Mouse (Mus musculus) thymus, adult 2 months (tissue): Measurements from ENCODE around the gene Gar1. TPM values are rescaled to one million over a fixed set of nuclear protein-coding genes. Genes with fewer than 3 reads are reported as not detected.

Source experiments
- DNase-seq: peaks from one replicate; pipeline ENCODE4 v3.0.0; 2021
- H3K27ac ChIP-seq: fragments of 200-500 bp; 2 replicates; pipeline ENCODE4 v1.5.1; 2012; ENCODE audit warnings: low read length, control low read depth; ENCODE audit not compliant: control insufficient read depth, insufficient read depth
- H3K27me3 ChIP-seq: fragments of 200-500 bp; 2 replicates; pipeline ENCODE4 v1.6.1; 2012; ENCODE audit warnings: mild to moderate bottlenecking, low read length, moderate library complexity, mixed read lengths; ENCODE audit not compliant: control insufficient read depth, insufficient read depth
- H3K36me3 ChIP-seq: fragments of 200-500 bp; 2 replicates; pipeline ENCODE4 v1.6.1; 2012; ENCODE audit warnings: mild to moderate bottlenecking, low read length, moderate library complexity; ENCODE audit not compliant: control insufficient read depth, insufficient read depth
- H3K4me1 ChIP-seq: fragments of 200-500 bp; replicated peaks from 2 replicates; pipeline ENCODE4 v1.6.1; 2012; ENCODE audit warnings: low read length; ENCODE audit not compliant: control insufficient read depth, insufficient read depth
- H3K4me3 ChIP-seq: fragments of 200-500 bp; 2 replicates; pipeline ENCODE4 v1.5.1; 2012; ENCODE audit warnings: mild to moderate bottlenecking, low read length, control low read depth, moderate library complexity; ENCODE audit not compliant: control insufficient read depth, insufficient read depth
- CTCF ChIP-seq: fragments of 200-500 bp; IDR thresholded peaks from 2 replicates; pipeline ENCODE4 v1.5.1; 2012; ENCODE audit warnings: mild to moderate bottlenecking, control low read depth, low read length, moderate library complexity, borderline replicate concordance; ENCODE audit not compliant: control insufficient read depth, poor library complexity, insufficient read depth; ENCODE audit errors: extremely low read depth
- POLR2A ChIP-seq: fragments of 200-500 bp; IDR thresholded peaks from 2 replicates; pipeline ENCODE4 v1.6.1; 2012; ENCODE audit warnings: mild to moderate bottlenecking, low read length, control low read depth, moderate library complexity; ENCODE audit not compliant: control insufficient read depth, poor library complexity, insufficient read depth; ENCODE audit errors: extremely low read depth
- WGBS: fragments of 180-500 bp; shearing (Covaris S2); methylation state at CpG from one replicate; pipeline ENCODE4 v1.1.7; 2018; 5-methylcytosine and 5-hydroxymethylcytosine counted together
- polyA plus RNA-seq: library from polyadenylated mRNA; depleted of rRNA; stranded (reverse); fragments of >200 nt; gene quantifications from 2 replicates; pipeline ENCODE4 v1.2.3, GENCODE M21; 2012

Gar1 gene
- polyA plus RNA-seq, 1 experiment, result 36.4 TPM

GRCm38 (mm10) chr3:129827691-129828090 is 3.5 kb downstream of the Gar1 start:
- WGBS, result 98% methylated on average over 5 of the region's 5 CpGs
- Histone ChIP-seq H3K27me3 (no peaks in the 10 kb centered on the region), H3K27ac (no peak overlapping the region), H3K4me3 (no peak overlapping the region), H3K4me1 (0 out of 2 replicates have a peak, but pooled peaks cover 2% of the 10 kb centered on the region), H3K36me3 (peaks cover 15% of the 10 kb centered on the region; the same call in 1 of the 2 replicates)
- no peak for DNase-seq
- no peak for TF ChIP-seq POLR2A

- H3K27ac ChIP-seq, result no peak overlapping the region
- WGBS, result 91% methylated on average over 10 of the region's 10 CpGs
- TF ChIP-seq POLR2A (no peak), CTCF (no peak)
- DNase-seq, result no peak
- peaks cover 15% of the 10 kb centered on the region; the same call in 1 of the 2 replicates for H3K36me3 ChIP-seq
- H3K4me1 ChIP-seq, result 0 out of 2 replicates have a peak, but pooled peaks cover 2% of the 10 kb centered on the region
- H3K4me3 ChIP-seq, result no peak overlapping the region
- H3K27me3 ChIP-seq, result no peaks in the 10 kb centered on the region
These were observed 4.5 kb downstream of the Gar1 start for GRCm38 (mm10) chr3:129826691-129827090.

- peaks cover 15% of the 10 kb centered on the region; the same call in 1 of the 2 replicates for H3K36me3 ChIP-seq
- H3K4me1 ChIP-seq, result no peaks in the 10 kb centered on the region
- no peaks in the 10 kb centered on the region for H3K27me3 ChIP-seq
- no peak for DNase-seq
- TF ChIP-seq POLR2A (no peak), CTCF (no peak)
- H3K27ac ChIP-seq, result no peak overlapping the region
- H3K4me3 ChIP-seq, result no peak overlapping the region
- 96% methylated on average over 10 of the region's 10 CpGs for WGBS
These were observed 6.3 kb downstream of the Gar1 start for GRCm38 (mm10) chr3:129824891-129825290.

GRCm38 (mm10) chr3:129824146-129824545 is 7.0 kb downstream of the Gar1 start:
- Histone ChIP-seq H3K27ac (no peak overlapping the region), H3K27me3 (no peaks in the 10 kb centered on the region), H3K36me3 (peaks cover 15% of the 10 kb centered on the region; the same call in 1 of the 2 replicates), H3K4me1 (no peaks in the 10 kb centered on the region), H3K4me3 (no peak overlapping the region)
- 96% methylated on average over 4 of the region's 4 CpGs for WGBS
- no peak for DNase-seq
- TF ChIP-seq CTCF, result no peak
- no peak for TF ChIP-seq POLR2A

DNA sequence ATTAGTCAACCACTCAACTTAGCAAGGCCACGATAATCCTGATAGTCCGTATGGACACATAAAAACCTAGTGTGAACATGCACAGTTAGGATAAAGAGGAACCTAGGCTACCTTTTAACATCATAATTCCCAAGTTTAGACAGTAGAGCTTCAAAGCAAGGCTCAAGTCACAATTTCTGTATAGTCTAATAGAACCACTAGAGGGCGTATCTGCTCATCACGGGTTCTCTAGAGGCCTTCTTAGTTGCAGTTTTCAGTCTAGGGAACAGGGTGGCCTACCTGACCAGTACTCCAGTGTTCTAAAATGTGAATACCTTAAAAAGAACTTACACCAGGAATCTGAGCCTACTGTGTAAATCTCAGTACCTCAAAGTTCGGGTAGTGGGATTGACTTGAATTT is 7.9 kb downstream of the Gar1 start:
- H3K27me3 ChIP-seq, result no peaks in the 10 kb centered on the region
- TF ChIP-seq CTCF, result no peak
- no peak for TF ChIP-seq POLR2A
- DNase-seq, result peak; percentile 6
- peaks cover 15% of the 10 kb centered on the region; the same call in 1 of the 2 replicates for H3K36me3 ChIP-seq
- H3K4me3 ChIP-seq, result no peak overlapping the region
- WGBS, result 57% methylated on average over 5 of the region's 5 CpGs
- H3K4me1 ChIP-seq, result no peaks in the 10 kb centered on the region
- H3K27ac ChIP-seq, result no peak overlapping the region

DNA sequence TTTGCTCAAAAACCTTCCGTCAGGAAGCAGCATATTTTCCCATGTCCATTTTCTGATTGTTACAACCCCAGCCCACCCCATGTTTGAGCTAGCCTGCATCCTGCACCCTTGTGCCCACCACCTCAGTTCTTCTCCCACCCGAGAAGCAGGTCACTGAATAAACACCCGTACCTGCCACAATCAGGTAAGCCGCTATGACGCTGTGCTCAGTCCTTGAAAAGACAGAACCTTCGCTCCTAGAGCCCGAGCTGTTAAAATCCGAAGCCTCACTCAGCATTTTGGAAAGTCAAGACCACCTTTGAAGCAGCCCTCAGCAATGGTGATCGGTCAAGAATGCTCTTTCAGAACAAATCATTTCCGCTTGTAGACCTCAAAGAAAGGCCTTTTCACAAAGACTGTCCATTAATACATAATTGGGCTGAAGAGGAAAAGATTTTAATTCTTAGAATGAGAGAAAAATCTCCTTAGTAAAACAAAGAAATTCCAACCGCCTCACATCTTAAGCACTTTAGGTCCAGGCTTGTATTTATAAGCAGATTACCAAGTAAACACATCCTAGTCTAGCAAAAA is 8.9 kb downstream of the Gar1 start, which contains the start of gene Rrh:
Gene Rrh, minus strand, starts transcription at position 382 of the 570 bp plus-strand sequence.
- WGBS, result 98% methylated on average over 11 of the region's 11 CpGs
- Histone ChIP-seq H3K36me3 (peaks cover 15% of the 10 kb centered on the region; the same call in 1 of the 2 replicates), H3K4me1 (no peaks in the 10 kb centered on the region), H3K4me3 (no peak within 1 kb of the TSS), H3K27ac (no peak within 1 kb of the TSS), H3K27me3 (no peaks in the 10 kb centered on the region)
- TF ChIP-seq CTCF, result no peak
- no peak for TF ChIP-seq POLR2A
- DNase-seq, result no peak

DNA sequence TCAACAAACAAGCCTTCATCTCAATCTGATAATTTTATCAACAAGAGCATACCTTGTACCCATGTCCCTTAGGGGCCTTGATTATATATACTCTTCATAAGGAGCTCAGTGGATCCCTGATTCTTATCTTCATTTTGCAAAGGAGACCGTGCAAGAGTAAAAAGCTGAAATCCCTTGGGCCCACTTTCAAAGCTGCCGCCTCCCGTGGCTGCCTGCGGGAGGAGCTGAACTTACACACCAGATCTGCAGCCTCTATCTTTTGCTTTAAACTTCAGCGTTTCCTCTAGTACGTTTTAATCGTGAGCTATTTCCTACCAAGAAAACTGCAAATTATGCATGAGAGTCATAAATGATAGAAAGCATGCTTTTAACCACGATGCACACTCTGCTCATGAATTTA is 9.5 kb downstream of the Gar1 start:
- H3K27ac ChIP-seq, result no peak overlapping the region
- WGBS, result 93% methylated on average over 8 of the region's 8 CpGs
- TF ChIP-seq CTCF (no peak), POLR2A (no peak)
- no peak overlapping the region for H3K4me3 ChIP-seq
- DNase-seq, result no peak
- H3K36me3 ChIP-seq, result peaks cover 15% of the 10 kb centered on the region; the same call in 1 of the 2 replicates
- no peaks in the 10 kb centered on the region for H3K4me1 ChIP-seq
- no peaks in the 10 kb centered on the region for H3K27me3 ChIP-seq
